Mouse (Mus musculus) kidney, postnatal 25 days (tissue): Measurements from ENCODE around the gene Hat1.
A peak's percentile ranks its signal among the peaks of the same experiment; 100 is the strongest.

Source experiments
- DNase-seq, 2 experiments: peaks; one replicate each; pipeline ENCODE4 v3.0.0; 2021; ENCODE audit warnings: mixed read lengths in 2 of 2

Hat1 gene

GRCm38 (mm10) chr2:71377426-71377825, 11.3 kb upstream of the Hat1 start:
- no peak for DNase-seq

GRCm38 (mm10) chr2:71381962-71382361, 6.8 kb upstream of the Hat1 start:
- DNase-seq = no peak

DNA sequence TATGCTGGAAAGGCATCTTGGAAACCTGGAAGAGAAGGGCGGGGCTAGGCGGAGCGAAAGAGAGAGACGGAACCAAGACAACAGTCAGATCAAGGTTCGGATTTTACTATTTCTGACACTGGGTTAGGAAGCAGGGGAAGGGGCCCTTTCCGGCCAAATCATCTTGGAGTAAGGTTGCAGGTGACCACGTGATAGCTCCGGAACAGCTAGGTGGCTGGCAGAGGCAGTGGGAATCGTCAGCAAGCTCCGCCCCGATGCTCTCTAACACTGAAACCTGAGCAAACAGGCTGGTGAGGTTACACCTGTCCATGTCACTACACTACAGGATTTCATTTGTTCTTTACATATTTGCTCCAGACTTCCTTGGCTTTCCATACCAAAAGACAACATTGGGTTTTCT, 4.9 kb upstream of the Hat1 start:
- no peak for DNase-seq

DNA sequence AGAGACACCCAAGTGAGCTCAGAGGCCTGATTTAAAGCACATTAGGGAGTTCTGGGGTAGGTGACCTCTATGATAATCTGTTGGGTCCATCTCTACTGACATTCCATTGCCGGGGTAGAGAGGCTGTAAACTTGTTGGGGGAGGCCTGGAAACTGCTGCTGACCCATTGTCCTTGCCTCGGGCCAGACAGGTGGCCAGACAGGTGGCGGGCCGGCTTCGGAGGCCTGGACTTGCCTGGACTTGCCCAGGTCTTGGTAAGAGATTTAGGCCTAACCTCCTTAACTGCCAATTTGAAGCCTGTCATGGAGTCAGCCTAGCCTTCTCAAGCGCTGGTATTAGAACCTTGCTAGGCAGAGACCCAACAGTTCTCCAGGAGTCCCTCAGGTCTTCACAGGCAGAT, 992 bp upstream of the Hat1 start:
- DNase-seq = no peak

DNA sequence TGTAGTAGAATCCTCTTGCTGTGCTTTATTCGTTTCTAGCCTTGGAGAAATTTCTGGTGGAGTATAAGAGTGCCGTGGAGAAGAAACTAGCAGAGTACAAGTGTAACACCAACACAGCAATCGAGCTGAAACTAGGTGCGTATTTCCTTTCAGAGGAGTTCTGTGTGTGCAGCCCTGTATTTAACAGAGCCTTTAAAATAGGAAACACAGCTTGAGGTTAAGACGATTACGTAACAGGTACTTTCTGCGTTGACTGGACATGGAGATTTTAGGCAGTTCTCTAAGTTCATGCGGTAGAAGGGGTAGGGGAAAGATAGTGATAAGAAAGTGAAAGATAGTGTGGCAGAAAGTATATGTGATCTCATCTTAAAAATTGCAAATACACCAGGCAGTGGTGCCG, 1.1 kb downstream of the Hat1 start:
- no peak for DNase-seq

DNA sequence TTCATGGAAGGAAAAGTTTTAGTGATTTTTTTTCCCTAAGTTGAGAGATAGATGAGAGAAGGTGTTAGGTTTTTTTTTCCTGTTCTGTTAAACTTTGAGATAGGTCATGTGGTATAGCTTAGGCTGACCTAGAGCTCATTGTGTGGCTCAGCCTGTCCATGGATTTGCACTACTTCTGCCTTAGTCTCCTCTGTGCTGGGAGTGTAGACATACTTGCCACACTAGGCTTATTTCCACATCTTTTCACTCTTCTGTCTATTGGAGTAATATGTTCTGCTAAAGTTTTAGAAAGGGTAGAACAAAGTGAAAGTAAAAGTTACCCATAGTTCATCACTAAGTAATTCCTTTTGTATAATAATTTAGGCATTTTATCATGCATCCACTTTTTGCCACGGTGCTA, 16.9 kb downstream of the Hat1 start:
- DNase-seq = no peak

- DNase-seq = no peak
These were observed 30.1 kb downstream of the Hat1 start for GRCm38 (mm10) chr2:71418760-71419280.

- DNase-seq = no peak
These were observed 30.6 kb downstream of the Hat1 start for GRCm38 (mm10) chr2:71419408-71419807.

DNA sequence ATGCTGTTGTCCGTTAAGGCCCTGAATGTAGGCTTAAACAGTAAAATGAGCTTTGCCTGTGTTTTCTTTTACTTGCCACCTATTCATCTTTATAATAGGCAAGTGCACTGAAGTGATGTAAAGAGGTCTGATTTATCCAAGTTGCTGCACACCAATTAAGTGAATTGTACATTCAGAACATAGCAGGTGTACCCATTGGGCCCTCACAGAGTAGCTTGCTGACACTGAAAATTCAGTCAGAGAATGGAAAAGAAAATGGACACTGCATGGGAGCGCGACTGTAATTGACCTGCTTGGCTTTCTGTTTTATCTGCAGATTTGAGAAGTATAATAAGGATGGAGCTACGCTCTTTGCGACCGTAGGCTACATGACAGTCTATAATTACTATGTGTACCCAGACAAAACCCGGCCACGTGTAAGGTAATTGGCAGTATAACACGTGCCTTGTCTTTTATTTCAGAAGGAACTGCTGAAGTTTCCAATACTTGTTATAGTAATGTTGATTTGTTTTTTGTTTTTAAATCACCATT, 32.2 kb downstream of the Hat1 start:
- DNase-seq = no peak

GRCm38 (mm10) chr2:71424545-71424944, 35.8 kb downstream of the Hat1 start:
- no peak for DNase-seq

DNA sequence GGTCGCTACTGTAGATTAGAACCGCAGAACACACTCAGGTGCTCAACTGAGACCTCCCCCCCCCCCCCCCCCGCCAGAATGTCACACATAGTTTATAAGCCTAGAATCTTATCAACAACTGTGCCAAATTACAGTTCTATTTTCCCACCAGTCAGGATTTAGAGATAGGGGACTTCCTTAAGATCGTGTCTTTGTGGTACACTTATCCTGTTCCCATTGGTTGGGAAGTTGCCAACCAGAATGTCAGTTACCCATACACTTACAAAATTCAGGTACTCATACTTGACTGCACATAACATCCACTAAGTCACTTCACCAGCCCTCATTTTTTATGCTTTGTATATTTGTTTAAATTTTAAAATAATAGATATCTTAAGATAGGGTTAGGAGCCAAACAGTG, 46.7 kb downstream of the Hat1 start:
- no peak for DNase-seq

DNA sequence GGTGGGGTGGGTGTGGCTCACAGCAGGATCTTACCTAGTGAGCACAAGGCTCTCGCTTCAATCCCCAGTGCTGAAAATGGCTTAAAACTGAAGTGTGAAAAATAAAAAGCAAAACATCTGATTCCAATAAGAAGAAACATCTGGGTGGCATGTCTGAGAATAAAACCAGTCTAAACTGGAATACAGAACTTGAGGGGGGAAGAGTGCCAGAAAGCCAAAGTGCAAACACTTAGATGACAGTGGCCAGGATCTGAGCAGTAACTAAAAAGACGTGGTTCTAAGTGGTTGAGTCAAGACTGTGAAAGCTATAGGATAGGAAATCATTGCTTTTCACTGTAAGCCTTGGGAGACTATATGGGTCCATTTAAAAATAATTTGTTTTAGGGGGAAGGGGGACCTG, 54.6 kb downstream of the Hat1 start:
- DNase-seq = no peak

DNA sequence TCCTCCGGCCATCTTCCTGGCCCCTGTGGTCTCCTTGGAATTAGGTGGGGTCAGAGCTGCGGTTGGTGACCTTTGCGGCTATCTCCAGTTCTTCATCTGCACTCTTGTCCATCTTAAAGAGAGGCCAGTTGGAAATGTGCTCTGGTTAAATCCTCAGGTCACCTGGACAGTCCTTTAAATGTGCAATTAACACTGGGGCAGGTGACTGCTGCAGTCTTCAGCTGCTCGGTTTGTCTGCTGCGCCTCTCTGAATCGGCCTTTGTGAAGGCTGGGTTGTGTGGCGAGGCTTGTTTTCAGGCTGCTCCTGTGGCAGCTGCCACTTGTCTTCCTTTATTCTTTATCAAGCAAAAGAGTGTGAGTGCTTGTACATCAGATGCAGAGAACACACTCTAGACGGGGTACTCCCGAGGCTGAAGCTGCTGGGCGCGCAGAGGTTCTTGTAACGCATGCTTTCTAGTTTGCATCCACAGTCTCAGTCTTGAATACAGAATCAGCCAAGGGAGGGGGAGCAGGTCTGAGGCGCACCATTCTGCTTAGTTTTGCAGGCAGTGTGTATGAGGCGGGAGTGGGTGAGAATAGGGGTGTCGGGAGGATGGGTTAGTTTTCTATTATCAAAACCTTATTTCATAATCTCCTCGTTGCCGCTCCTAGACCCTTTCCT, 56.9 kb downstream of the Hat1 start:
- no peak for DNase-seq

- DNase-seq = no peak
These were observed 60.8 kb downstream of the Hat1 start for GRCm38 (mm10) chr2:71449604-71450003.

DNA sequence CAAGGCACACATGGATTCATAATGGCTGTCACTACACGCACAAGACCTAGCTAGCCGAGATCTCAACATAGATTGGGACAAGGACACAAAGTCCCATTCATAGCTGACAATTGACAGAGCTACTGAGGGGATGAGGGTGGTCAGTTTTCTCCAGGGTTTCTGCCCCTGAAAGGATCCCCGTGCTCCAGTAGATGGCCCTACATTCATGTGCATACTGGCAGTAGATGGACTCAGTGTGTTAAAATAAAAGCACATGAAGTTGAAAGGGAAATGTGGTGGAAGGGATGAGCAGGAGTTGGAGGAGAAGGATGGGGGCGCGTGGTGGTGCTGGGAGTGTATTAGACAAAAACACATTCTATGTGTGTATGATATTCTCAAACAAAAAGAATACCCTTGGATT, 63.0 kb downstream of the Hat1 start:
- no peak for DNase-seq

DNA sequence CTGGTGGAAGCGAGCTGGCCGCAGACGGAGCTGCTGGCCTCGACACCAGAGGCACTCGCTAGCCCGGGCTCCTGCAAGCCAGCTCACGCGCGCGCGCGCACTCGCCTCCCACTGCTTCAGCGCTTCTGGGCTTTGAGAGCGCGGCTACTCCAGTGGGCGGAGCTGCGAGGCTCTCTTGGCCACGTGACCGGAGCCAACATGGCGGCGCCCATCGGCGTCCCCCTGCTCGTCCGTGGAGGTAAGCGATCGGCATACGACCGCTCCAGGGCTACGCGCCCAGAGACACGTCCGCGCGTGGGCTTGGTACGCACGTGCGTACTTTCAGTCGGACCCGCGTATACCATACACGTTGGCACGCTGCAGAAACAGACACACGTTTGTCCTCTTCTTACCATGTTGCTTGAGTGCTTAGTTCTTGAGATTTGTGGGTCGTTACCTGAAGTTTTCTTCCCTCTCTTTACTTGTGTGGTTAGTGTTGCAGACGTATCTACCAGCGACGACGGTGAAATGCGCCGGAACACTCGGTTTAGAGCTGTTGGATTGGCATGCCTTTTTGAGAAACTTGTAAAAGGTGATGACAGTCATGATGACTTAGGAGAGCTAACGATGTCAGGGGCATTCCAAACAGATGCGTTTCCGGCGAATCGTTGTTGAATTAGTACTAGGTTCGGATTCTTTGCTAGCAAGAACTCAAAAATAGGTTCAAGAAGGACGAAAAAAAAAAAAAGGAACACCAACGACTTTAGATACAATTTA, 64.6 kb downstream of the Hat1 start, which contains the start of gene Metap1d:
TSS of gene Metap1d (plus strand) at position 116 of the 756 bp plus-strand sequence.
- peak; percentile 96 to 97 for DNase-seq

DNA sequence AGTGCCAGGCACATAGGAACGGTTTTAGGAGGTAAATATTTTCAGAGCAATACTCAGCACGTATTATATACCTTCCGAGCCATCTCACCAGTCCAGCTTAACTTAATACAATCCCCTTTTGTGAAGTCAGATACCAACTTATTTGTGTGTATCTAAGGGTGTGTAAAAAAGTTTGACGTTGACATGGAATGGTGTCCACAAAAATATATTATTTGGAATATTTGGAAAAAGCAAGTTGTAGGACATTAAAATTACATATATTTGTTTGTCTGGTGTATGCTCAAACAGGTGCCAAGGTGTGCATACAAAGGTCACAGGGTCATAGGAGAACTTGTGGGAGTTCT, 65.1 kb downstream of the Hat1 start:
- DNase-seq = no peak

- no peak for DNase-seq
These were observed 69.9 kb downstream of the Hat1 start for GRCm38 (mm10) chr2:71458624-71459023.

- no peak for DNase-seq
These were observed 70.9 kb downstream of the Hat1 start for GRCm38 (mm10) chr2:71459659-71460058.

- DNase-seq = no peak
These were observed 72.4 kb downstream of the Hat1 start for GRCm38 (mm10) chr2:71461139-71461538.

DNA sequence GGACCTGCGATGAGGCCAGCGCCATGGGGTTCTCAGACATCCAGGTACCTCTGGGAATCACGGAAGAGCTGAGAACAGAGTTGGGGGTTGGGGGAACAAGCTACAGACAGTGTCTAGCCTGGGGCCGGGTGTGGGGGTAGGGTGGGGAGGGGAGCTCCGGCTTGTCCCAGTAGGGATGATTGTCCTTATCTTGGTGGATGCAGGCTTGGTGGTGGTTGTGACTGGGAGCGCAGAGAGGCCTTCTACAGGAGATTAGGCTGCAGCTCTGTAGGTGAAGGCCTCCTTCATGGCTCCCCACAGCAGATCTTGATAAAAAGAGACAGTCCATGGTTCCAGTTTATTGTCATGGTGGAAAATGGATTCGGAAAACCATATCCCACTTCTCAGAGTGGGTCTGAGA, 72.8 kb downstream of the Hat1 start:
- no peak for DNase-seq

- DNase-seq = no peak
These were observed 73.3 kb downstream of the Hat1 start for GRCm38 (mm10) chr2:71462066-71462465.

DNA sequence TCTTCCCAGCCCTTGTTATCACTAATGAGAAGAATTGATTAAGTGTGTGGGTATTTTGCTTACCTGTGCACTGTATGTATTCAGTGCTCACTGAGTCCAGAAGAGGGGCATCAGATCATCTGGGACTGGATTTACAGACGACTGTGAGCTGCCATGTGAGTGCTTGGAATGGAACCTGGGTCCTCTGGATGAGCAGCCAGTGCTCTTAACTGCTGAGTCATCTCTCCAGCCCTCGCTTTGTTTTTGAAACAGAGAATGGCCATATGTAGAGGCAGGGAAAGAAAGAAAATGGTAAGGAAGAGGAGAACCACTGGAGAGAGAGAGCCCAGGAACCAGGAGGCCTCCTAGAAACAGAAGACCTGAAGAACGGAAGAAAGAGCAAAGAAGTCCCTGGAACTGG, 73.8 kb downstream of the Hat1 start:
- DNase-seq = no peak

GRCm38 (mm10) chr2:71466103-71466502, 77.3 kb downstream of the Hat1 start:
- no peak for DNase-seq
